Mouse (Mus musculus): ENCODE measurements around the gene Nusap1.
"Not testable (repeated sequence)": the region's sequence is repeated elsewhere in the genome, so short reads cannot be mapped to it uniquely, and the experiment has no call there.

The Nusap1 gene

DNA sequence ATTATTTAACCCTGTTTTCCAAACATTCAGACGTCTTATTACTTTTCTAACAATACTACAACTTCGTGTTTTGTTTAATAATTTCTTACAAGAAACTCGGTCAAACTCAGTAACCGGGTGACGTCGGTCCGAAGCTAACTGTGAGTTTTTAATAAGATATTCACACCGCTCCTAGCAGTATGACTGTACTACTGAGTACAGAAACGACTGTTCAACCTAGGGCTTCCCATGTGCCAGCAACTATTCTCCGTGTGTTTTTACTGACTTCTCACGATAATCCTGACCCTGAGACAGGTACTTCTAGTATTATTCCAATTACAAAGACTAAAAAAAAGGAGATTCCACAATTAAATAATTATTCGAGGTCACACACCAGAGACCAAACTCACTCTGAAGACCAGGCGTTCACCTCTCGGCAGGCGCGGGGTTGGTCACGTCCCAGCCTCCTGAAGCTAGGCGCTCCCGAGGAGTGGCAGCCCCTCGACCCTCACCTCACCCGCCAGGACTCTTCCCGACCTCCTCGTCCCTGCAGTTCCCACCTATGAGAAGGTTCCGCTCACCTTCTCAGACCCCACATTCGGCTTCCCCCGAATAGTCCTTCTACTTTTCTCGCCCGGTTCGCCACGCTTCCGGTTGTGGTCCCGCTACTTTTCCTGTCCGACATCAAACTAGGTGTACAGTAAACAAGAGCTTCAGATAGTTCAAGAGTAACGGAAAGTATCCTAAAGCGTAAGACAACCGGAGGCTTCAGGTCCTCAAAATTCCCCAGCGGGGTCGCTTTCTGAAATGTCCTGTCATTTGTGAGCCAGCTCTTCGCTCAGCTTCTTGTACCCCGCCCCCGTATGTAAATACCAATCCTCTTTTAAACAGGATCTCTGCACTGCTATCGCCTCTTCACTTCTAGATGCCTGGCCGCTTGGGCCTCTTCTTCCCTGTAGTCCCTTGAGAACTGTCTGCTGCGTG, 44.4 kb downstream of the Nusap1 start, which contains the start of gene Ndufaf1:
Ndufaf1 (minus strand) TSS at position 608 of the 963 bp plus-strand sequence.
- DNase-seq: peak; percentile 86

- DNase-seq: not testable (repeated sequence)
Measured at GRCm38 (mm10) chr2:119665744-119666143, 47.6 kb downstream of the Nusap1 start.

DNA sequence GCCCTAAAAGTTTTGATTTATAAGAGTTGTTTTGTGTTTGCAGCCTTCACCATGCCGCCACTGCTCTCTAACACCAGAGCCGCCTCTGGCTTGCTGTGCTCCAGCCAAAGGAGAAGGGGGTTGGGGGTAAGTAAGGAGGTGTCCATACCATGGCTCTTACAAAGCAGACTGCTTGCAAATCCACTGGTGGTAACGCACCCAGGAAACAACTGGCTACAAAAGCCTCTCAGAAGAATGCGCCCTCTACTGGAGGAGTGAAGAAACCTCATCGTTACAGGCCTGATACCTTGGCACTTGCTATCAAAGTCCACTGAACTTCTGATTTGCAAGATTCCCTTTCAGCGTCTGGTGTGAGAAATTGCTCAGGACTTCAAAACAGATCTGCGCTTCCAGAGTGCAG, 50.9 kb downstream of the Nusap1 start:
- DNase-seq: peak; percentile 27

GRCm38 (mm10) chr2:119674525-119675214, 56.6 kb downstream of the Nusap1 start, which contains the start of gene Rtf1:
TSS of gene Rtf1 (plus strand) at chr2:119675068.
- peak; percentile 97 for DNase-seq

GRCm38 (mm10) chr2:119675215-119675784, 57.2 kb downstream of the Nusap1 start:
- no peak for DNase-seq

- peak; percentile 16 for DNase-seq
Measured at GRCm38 (mm10) chr2:119675831-119676230, 57.7 kb downstream of the Nusap1 start.

DNA sequence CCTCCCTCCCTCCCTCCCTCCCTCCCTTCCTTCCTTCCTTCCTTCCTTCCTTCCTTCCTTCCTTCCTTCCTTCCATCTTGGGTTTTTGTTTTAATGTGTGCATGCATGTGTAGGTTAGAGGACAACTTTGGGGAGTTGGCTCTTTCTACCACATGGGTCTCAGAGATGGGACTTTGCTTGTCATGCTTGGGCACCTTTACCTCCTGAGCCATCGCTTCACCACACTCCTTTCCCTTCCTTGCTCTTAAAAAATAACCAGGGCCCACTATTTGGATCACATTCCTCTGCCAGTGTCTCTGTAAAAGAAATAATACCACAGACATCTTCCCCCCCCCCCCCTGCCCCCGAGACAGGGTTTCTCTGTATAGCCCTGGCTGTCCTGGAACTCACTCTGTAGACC, 65.6 kb downstream of the Nusap1 start:
- DNase-seq: no peak

DNA sequence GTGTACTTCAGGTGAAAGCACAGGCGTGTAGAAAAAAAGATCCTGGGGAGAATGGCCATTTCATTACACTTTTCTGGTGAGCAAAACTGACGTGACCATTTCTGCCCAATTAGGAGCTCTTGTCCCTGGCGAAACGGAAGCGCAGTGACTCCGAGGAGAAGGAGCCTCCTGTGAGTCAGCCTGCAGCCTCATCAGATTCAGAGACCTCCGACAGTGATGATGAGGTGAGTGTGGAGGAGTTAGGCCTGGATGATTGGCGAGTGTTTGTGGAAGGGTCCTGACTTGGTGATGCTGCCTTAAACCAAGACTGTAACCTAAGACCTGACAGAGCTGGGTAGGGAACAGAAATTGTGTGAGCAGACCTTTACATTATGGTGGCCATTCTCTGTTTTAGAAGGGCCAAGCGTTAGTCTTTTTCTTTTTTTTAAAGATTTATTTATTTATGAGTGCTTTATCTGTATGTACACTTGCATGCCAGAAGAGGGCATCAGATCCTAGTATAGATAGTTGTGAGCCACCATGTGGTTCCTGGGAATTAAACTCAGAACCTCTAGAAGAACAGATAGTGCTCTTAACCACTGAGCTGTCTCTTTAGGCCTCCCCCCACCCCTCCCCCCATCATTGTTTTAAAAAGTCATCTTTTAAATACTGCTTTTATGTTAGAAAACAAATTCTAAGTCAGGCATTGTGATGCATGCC, 74.1 kb downstream of the Nusap1 start:
- no peak for DNase-seq

GRCm38 (mm10) chr2:119694826-119695225, 76.7 kb downstream of the Nusap1 start:
- DNase-seq: no peak

DNA sequence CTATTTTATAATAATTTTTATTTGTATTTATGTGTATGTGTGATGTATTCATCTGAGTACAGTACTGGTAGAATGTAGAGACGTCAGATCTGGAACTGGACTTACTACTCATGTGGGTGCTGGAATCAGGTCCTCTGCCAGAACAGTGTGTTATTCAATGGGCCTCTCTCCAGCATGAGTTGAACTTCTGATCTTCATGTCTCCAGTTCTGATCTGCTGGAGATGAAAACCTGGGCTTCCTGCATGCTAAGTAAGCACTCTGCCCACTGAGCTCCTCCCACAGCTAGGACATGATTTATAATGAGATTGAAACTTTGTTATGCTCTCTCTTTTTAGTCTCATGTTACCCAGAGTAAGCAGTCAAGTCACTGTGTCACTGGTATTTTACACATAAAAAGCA, 78.0 kb downstream of the Nusap1 start:
- DNase-seq: no peak

- no peak for DNase-seq
Measured at GRCm38 (mm10) chr2:119698472-119698871, 80.4 kb downstream of the Nusap1 start.

DNA sequence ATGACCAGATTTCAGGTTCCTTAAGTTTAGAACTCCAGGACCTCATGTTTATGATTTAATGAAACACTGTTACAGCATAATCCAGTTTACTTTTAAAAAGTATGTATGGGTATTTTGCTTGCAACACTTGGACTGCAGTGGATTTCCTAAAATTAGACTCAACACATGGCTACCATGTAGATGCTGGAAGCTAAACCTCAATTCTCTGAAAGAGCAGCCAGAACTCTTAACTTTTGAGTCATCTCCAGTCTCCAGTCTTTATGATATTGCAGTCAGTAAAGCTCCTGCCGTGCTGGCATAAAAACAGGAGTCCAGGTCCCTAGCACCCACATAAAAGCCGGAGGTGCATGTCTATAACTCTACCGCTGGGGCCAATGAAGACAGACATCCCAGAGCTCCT, 81.9 kb downstream of the Nusap1 start:
- DNase-seq: no peak
